Mouse (Mus musculus) cerebellum, postnatal 4 days (tissue): ENCODE data around the gene C1qtnf1.

Experiments used
- DNase-seq, 2 experiments: peaks; one replicate each; pipeline ENCODE4 v3.0.0; 2022; ENCODE audit warnings: low spot score in 2 of 2, mixed read lengths in 1 of 2

Gene C1qtnf1

GRCm38 (mm10) chr11:118473161-118473560 is 45.2 kb downstream of the C1qtnf1 start:
- no peak for DNase-seq

- DNase-seq, result no peak
These were observed 46.0 kb downstream of the C1qtnf1 start for GRCm38 (mm10) chr11:118473842-118474500.

- no peak for DNase-seq
These were observed 47.6 kb downstream of the C1qtnf1 start for GRCm38 (mm10) chr11:118475496-118476083.

GRCm38 (mm10) chr11:118476396-118477373 is 48.7 kb downstream of the C1qtnf1 start, which contains the start of gene Engase:
Engase (plus strand) TSS chr11:118476829.
- DNase-seq, result peak; percentile 86 to 93

GRCm38 (mm10) chr11:118479776-118480175 is 51.8 kb downstream of the C1qtnf1 start:
- no peak for DNase-seq

- DNase-seq, result no peak
These were observed 53.2 kb downstream of the C1qtnf1 start for GRCm38 (mm10) chr11:118481231-118481630.

- DNase-seq, result no peak
These were observed 53.7 kb downstream of the C1qtnf1 start for GRCm38 (mm10) chr11:118481751-118482150.

GRCm38 (mm10) chr11:118484169-118484568 is 56.2 kb downstream of the C1qtnf1 start:
- no peak for DNase-seq

- no peak for DNase-seq
These were observed 57.3 kb downstream of the C1qtnf1 start for GRCm38 (mm10) chr11:118485338-118485737.

- DNase-seq, result no peak
These were observed 57.8 kb downstream of the C1qtnf1 start for GRCm38 (mm10) chr11:118485780-118486179.

GRCm38 (mm10) chr11:118486281-118486680 is 58.3 kb downstream of the C1qtnf1 start:
- DNase-seq, result no peak

GRCm38 (mm10) chr11:118486881-118487772 is 59.1 kb downstream of the C1qtnf1 start:
- DNase-seq, result no peak

- no peak for DNase-seq
These were observed 60.3 kb downstream of the C1qtnf1 start for GRCm38 (mm10) chr11:118488191-118488906.

- no peak for DNase-seq
These were observed 60.9 kb downstream of the C1qtnf1 start for GRCm38 (mm10) chr11:118488907-118489270.

GRCm38 (mm10) chr11:118490566-118491218 is 62.7 kb downstream of the C1qtnf1 start:
- peak; percentile 71 to 84 for DNase-seq

- no peak for DNase-seq
These were observed 63.2 kb downstream of the C1qtnf1 start for GRCm38 (mm10) chr11:118491230-118491629.

GRCm38 (mm10) chr11:118493458-118493857 is 65.5 kb downstream of the C1qtnf1 start:
- DNase-seq, result no peak

GRCm38 (mm10) chr11:118494001-118494737 is 66.2 kb downstream of the C1qtnf1 start:
- no peak for DNase-seq

GRCm38 (mm10) chr11:118495065-118495464 is 67.1 kb downstream of the C1qtnf1 start:
- no peak for DNase-seq
